Mouse (Mus musculus) hindbrain, embryonic 16.5 days (tissue): ENCODE measurements at regions not wholly inside any gene's neighbourhood (a gene's known extent, or its start where the extent isn't known, plus 50 kb on each side); places are given as distances from the start of the nearest gene placed in this dataset.

ENCODE experiments used
- ATAC-seq: fragments of 200-750 bp; cut with Nextera tagmentation; 2 replicates; pipeline ENCODE4 v1.8.0; 2017; ENCODE audit warnings: moderate TSS enrichment, moderate library complexity
- H3K27ac ChIP-seq: fragments of 300-500 bp; sonication (generic); 2 replicates; pipeline ENCODE4 v1.5.1; 2014; ENCODE audit warnings: low read depth, mild to moderate bottlenecking, control low read depth, low read length, moderate library complexity
- H3K27me3 ChIP-seq: fragments of 300-500 bp; sonication (generic); replicated peaks from 2 replicates; pipeline ENCODE4 v1.6.1; 2014; ENCODE audit warnings: low read length; ENCODE audit not compliant: control insufficient read depth, insufficient read depth
- H3K36me3 ChIP-seq: fragments of 300-500 bp; sonication (generic); 2 replicates; pipeline ENCODE4 v1.6.1; 2014; ENCODE audit warnings: mild to moderate bottlenecking, low read length, moderate library complexity, mixed read lengths; ENCODE audit not compliant: control insufficient read depth, insufficient read depth
- H3K4me1 ChIP-seq: fragments of 300-500 bp; sonication (generic); 2 replicates; pipeline ENCODE4 v1.6.1; 2014; ENCODE audit warnings: low read depth, low read length; ENCODE audit not compliant: control insufficient read depth, insufficient read depth
- H3K4me2 ChIP-seq: fragments of 300-500 bp; sonication (generic); 2 replicates; pipeline ENCODE4 v1.6.1; 2014; ENCODE audit warnings: mild to moderate bottlenecking, low read length, control low read depth, moderate library complexity
- H3K4me3 ChIP-seq: fragments of 300-500 bp; sonication (generic); 2 replicates; pipeline ENCODE4 v1.5.1; 2014; ENCODE audit warnings: mild to moderate bottlenecking, low read length, control low read depth, moderate library complexity
- H3K9ac ChIP-seq: fragments of 300-500 bp; sonication (generic); 2 replicates; pipeline ENCODE4 v1.6.1; 2014; ENCODE audit warnings: low read depth, mild to moderate bottlenecking, control low read depth, low read length, moderate library complexity
- H3K9me3 ChIP-seq: fragments of 300-500 bp; sonication (generic); 2 replicates; pipeline ENCODE4 v1.6.1; 2014; ENCODE audit warnings: mild to moderate bottlenecking, low read length, moderate library complexity; ENCODE audit not compliant: control insufficient read depth
- WGBS: fragments of 180-500 bp; shearing (Covaris S2); extraction: QIAGEN DNeasy Blood & Tissue Kit; methylation state at CpG from one replicate; pipeline ENCODE4 v1.1.7; 2014; 5-methylcytosine and 5-hydroxymethylcytosine counted together

GRCm38 (mm10) chr7:135767493-135767892, 51.3 kb upstream of the Mki67 start:
- no peak overlapping the region for H3K4me2 ChIP-seq
- WGBS = 58% methylated on average over 6 of the region's 6 CpGs
- no peaks in the 10 kb centered on the region for H3K27me3 ChIP-seq
- peaks cover 9% of the 10 kb centered on the region; the same call in 1 of the 2 replicates for H3K4me1 ChIP-seq
- no peak for ATAC-seq
- H3K36me3 ChIP-seq = no peaks in the 10 kb centered on the region
- H3K9me3 ChIP-seq = no peaks in the 10 kb centered on the region
- H3K4me3 ChIP-seq = no peak overlapping the region
- H3K9ac ChIP-seq = no peak overlapping the region
- H3K27ac ChIP-seq = peak overlapping the region; percentile 4; the same call in 1 of the 2 replicates

- WGBS = 71% methylated on average over 11 of the region's 11 CpGs
- Histone ChIP-seq H3K4me2 (no peak overlapping the region), H3K27ac (no peak overlapping the region), H3K4me1 (peaks cover 9% of the 10 kb centered on the region; the same call in 1 of the 2 replicates), H3K9me3 (no peaks in the 10 kb centered on the region), H3K4me3 (no peak overlapping the region), H3K36me3 (no peaks in the 10 kb centered on the region), H3K9ac (no peak overlapping the region), H3K27me3 (no peaks in the 10 kb centered on the region)
- no peak for ATAC-seq
These were observed 51.9 kb upstream of the Mki67 start for GRCm38 (mm10) chr7:135768064-135768463.

GRCm38 (mm10) chr7:135768592-135768991, 52.4 kb upstream of the Mki67 start:
- H3K27ac ChIP-seq = no peak overlapping the region
- H3K36me3 ChIP-seq = no peaks in the 10 kb centered on the region
- 8% methylated on average over 3 of the region's 3 CpGs for WGBS
- no peak overlapping the region for H3K9ac ChIP-seq
- peaks cover 9% of the 10 kb centered on the region; the same call in 1 of the 2 replicates for H3K4me1 ChIP-seq
- H3K4me3 ChIP-seq = no peak overlapping the region
- no peaks in the 10 kb centered on the region for H3K9me3 ChIP-seq
- ATAC-seq = peak; percentile 79; the same call in 1 of the 2 replicates
- no peaks in the 10 kb centered on the region for H3K27me3 ChIP-seq
- no peak overlapping the region for H3K4me2 ChIP-seq

GRCm38 (mm10) chr7:135769082-135769673, 53.0 kb upstream of the Mki67 start:
- H3K9me3 ChIP-seq = no peaks in the 10 kb centered on the region
- H3K4me2 ChIP-seq = no peak overlapping the region
- ATAC-seq = peak; percentile 74; the same call in 1 of the 2 replicates
- no peak overlapping the region for H3K4me3 ChIP-seq
- H3K27me3 ChIP-seq = no peaks in the 10 kb centered on the region
- no peaks in the 10 kb centered on the region for H3K36me3 ChIP-seq
- H3K9ac ChIP-seq = no peak overlapping the region
- 43% methylated on average over 21 of the region's 21 CpGs for WGBS
- H3K27ac ChIP-seq = no peak overlapping the region
- peaks cover 9% of the 10 kb centered on the region; the same call in 1 of the 2 replicates for H3K4me1 ChIP-seq

GRCm38 (mm10) chr7:135770051-135770450, 53.9 kb upstream of the Mki67 start:
- no peak for ATAC-seq
- Histone ChIP-seq H3K36me3 (no peaks in the 10 kb centered on the region), H3K4me2 (no peak overlapping the region), H3K27me3 (no peaks in the 10 kb centered on the region), H3K9me3 (no peaks in the 10 kb centered on the region), H3K4me3 (no peak overlapping the region), H3K9ac (no peak overlapping the region), H3K27ac (no peak overlapping the region), H3K4me1 (peaks cover 9% of the 10 kb centered on the region; the same call in 1 of the 2 replicates)
- 67% methylated on average over 6 of the region's 6 CpGs for WGBS

DNA sequence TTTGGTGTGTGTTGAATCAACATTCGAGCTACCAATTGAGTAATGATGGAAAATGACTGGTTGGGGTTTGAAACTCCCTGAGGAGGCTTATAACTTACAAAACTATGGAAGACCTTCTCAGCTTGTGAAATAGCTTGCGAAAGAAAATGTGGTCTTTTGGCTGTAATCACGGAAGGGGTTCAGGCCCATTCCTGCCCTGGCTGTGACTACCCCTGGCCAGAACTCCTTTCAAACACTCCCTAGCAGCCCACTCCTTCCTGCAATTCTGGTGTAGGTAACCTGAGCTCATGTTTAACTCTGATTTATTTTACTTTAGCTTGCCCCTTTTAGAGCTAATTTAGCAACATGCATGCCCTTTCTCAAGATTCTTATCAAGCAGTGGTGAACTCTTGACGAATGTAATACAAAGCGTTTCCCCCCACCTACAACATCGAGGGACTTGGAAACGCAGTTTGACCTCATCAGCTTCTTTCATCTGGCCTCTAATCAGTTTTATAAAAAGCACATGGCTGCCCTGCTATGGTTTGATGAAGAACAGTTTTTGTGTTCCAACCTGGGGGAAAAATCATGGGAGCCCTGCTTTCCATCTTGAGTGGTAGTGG, 59.8 kb upstream of the Mki67 start:
- ATAC-seq = no peak
- Histone ChIP-seq H3K9me3 (no peaks in the 10 kb centered on the region), H3K4me3 (no peak overlapping the region), H3K36me3 (no peaks in the 10 kb centered on the region), H3K4me1 (no peaks in the 10 kb centered on the region), H3K27me3 (no peaks in the 10 kb centered on the region), H3K4me2 (no peak overlapping the region), H3K27ac (no peak overlapping the region), H3K9ac (no peak overlapping the region)
- WGBS = 82% methylated on average over 7 of the region's 7 CpGs

DNA sequence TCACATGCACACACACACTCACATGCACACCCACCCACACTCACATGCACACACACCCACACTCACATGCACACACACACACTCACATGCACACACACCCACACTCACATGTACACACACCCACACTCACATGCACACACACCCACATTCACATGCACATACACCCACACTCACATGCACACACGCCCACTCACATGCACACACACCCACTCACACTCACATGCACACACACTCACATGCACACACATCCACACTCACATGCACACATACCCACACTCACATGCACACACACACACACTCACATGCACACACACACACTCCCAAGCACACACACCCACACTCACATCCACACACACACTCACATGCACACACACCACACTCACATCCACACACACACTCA, 74.0 kb upstream of the Mki67 start:
- Histone ChIP-seq H3K4me3 (no peak overlapping the region), H3K9ac (no peak overlapping the region), H3K4me1 (no peaks in the 10 kb centered on the region), H3K9me3 (no peaks in the 10 kb centered on the region; the same call in 1 of the 2 replicates), H3K36me3 (no peaks in the 10 kb centered on the region), H3K27ac (no peak overlapping the region), H3K4me2 (no peak overlapping the region), H3K27me3 (no peaks in the 10 kb centered on the region)
- ATAC-seq = no peak
- 75% methylated on average over 1 of the region's 1 CpGs for WGBS

DNA sequence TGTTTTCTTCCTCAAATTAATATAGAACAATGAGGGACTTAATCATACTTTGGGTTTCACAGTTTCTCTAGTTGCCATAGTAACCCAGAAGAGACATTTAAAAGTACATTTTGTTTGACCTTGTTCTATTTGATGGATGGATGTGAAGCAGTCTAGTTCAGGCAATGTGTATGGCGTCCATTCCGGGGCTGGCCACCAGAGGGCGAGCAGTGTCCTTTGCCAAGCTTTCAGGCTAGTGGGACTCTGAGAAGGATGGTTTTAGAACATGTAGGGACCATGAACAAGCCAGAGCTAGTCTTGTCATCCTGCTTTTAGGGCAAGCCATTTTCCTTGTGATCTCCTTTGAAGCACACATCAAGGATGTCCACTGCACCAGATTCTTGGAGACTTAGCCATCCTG, 74.8 kb upstream of the Mki67 start:
- Histone ChIP-seq H3K4me3 (no peak overlapping the region), H3K9ac (no peak overlapping the region), H3K27me3 (no peaks in the 10 kb centered on the region), H3K36me3 (no peaks in the 10 kb centered on the region), H3K4me2 (no peak overlapping the region), H3K27ac (no peak overlapping the region), H3K9me3 (no peaks in the 10 kb centered on the region), H3K4me1 (no peaks in the 10 kb centered on the region)
- peak; percentile 81 for ATAC-seq
- 2% methylated on average over 3 of the region's 3 CpGs for WGBS

DNA sequence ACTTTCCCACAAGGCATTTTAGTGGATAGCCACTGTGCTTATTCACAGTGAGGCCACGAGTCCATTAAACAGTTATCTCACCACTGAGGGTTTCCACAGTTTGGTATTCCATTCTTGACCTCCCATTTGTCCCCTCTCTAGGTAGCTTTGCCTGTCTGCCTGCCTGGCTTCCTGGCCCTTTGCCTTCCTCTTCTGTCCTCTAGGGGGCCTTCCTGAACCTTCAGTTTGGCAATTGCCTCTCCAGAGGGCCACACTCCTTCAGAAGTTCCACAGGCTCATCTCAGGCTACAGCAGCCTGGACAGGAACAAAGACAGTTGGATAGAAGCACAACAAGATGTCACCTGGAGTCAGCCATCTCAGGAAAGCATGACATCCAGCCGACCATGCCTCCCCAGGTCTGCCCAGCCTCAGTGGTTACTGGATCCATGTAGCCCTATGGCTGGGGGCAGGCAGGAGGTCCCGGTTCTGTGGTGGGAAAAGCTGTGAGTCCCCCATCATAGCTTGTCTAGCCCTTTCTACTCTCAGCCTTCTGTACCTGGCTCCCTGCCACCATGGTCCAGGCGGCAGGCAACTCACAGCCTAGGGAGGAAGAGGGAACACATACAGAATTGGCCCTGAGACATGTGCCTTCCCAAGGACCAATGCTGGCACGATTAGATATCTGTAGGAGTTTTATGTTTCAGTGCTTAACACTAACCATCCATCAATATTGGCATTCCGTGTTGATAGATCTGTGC, 76.0 kb upstream of the Mki67 start:
- H3K27me3 ChIP-seq = no peaks in the 10 kb centered on the region
- no peak for ATAC-seq
- H3K27ac ChIP-seq = no peak overlapping the region
- no peaks in the 10 kb centered on the region for H3K36me3 ChIP-seq
- no peak overlapping the region for H3K4me2 ChIP-seq
- H3K4me1 ChIP-seq = no peaks in the 10 kb centered on the region
- H3K9ac ChIP-seq = no peak overlapping the region
- 66% methylated on average over 6 of the region's 6 CpGs for WGBS
- no peak overlapping the region for H3K4me3 ChIP-seq
- no peaks in the 10 kb centered on the region for H3K9me3 ChIP-seq
